Mouse (Mus musculus) olfactory bulb, adult 2 months (tissue): Measurements from ENCODE around the gene Hsp90ab1. TPM values are rescaled to one million over a fixed set of nuclear protein-coding genes. Genes with fewer than 3 reads are reported as not detected.

Experiments used
- H3K27ac ChIP-seq: fragments of 200-500 bp; 2 replicates; pipeline ENCODE4 v1.5.1; 2012; ENCODE audit warnings: low read depth, low read length; ENCODE audit not compliant: insufficient read depth
- H3K4me1 ChIP-seq: fragments of 200-500 bp; 2 replicates; pipeline ENCODE4 v1.6.1; 2012; ENCODE audit warnings: low read length; ENCODE audit not compliant: control insufficient read depth, insufficient read depth
- H3K4me3 ChIP-seq: fragments of 200-500 bp; 2 replicates; pipeline ENCODE4 v1.5.1; 2012; ENCODE audit warnings: mild to moderate bottlenecking, low read depth, low read length, moderate library complexity; ENCODE audit not compliant: insufficient read depth
- CTCF ChIP-seq: fragments of 200-500 bp; IDR thresholded peaks from 2 replicates; pipeline ENCODE4 v1.5.1; 2012; ENCODE audit warnings: low read depth, mild to moderate bottlenecking, low read length, moderate library complexity; ENCODE audit not compliant: insufficient read depth
- POLR2A ChIP-seq: fragments of 200-500 bp; IDR thresholded peaks from 2 replicates; pipeline ENCODE4 v1.6.1; 2012; ENCODE audit warnings: mild to moderate bottlenecking, low read depth, low read length, moderate library complexity; ENCODE audit not compliant: insufficient read depth
- WGBS: fragments of 180-500 bp; shearing (Covaris S2); methylation state at CpG from one replicate; pipeline ENCODE4 v1.1.7; 2018; 5-methylcytosine and 5-hydroxymethylcytosine counted together
- polyA plus RNA-seq: library from polyadenylated mRNA; stranded (reverse); fragments of >200 nt; gene quantifications from 2 replicates; pipeline ENCODE4 v1.2.4, GENCODE M21; 2012; ENCODE audit warnings: low replicate concordance; ENCODE audit not compliant: missing spikeins, insufficient read depth, insufficient read length

Hsp90ab1 gene
- polyA plus RNA-seq, 1 experiment: 1,562 TPM

DNA sequence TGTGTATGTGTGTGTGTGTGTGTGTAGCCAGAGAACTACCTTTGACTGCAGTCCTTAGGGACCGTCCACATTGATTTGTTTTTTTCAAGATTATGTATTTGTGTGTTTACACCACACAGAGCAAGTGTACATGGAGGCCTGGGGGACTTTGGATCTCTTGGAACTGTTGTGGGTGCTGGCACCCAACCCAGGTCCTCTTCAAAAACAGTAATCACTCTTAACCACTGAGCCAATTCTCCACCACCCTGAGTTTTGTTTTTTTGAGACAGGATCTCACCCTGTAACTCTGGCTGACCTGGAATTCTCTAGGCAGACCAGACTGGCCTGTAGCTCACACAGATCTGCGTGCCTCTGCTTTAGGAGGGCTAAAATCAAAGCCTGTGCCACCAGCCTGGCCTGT, 25.3 kb upstream of the Hsp90ab1 start:
- TF ChIP-seq POLR2A (no peak), CTCF (no peak)
- H3K27ac ChIP-seq: no peak overlapping the region
- H3K4me1 ChIP-seq: peaks cover 35% of the 10 kb centered on the region
- H3K4me3 ChIP-seq: no peak overlapping the region
- WGBS: 95% methylated on average over 2 of the region's 2 CpGs

DNA sequence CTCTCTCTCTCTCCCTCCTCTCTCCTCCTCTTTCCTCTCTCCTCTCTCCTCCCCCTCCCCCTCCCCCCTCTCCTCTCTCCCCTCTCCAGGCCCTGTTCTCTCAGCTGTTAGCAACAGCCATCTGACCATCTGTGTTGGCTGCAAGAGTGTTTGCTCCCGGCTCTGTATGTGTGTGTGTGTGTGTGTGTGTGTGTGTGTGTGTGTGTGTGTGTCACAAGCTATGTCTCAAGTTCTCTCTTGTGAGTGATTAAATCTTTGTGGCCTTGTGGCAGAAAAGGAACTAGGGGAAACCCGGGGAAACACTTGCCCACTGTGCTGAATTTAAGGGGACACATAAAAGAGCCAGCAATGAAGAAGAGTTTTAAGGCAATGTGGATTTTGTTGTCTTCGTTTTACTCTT, 24.7 kb upstream of the Hsp90ab1 start:
- TF ChIP-seq CTCF (no peak), POLR2A (no peak)
- peaks cover 39% of the 10 kb centered on the region for H3K4me1 ChIP-seq
- WGBS: 53% methylated on average over 3 of the region's 3 CpGs
- no peak overlapping the region for H3K4me3 ChIP-seq
- no peak overlapping the region for H3K27ac ChIP-seq

DNA sequence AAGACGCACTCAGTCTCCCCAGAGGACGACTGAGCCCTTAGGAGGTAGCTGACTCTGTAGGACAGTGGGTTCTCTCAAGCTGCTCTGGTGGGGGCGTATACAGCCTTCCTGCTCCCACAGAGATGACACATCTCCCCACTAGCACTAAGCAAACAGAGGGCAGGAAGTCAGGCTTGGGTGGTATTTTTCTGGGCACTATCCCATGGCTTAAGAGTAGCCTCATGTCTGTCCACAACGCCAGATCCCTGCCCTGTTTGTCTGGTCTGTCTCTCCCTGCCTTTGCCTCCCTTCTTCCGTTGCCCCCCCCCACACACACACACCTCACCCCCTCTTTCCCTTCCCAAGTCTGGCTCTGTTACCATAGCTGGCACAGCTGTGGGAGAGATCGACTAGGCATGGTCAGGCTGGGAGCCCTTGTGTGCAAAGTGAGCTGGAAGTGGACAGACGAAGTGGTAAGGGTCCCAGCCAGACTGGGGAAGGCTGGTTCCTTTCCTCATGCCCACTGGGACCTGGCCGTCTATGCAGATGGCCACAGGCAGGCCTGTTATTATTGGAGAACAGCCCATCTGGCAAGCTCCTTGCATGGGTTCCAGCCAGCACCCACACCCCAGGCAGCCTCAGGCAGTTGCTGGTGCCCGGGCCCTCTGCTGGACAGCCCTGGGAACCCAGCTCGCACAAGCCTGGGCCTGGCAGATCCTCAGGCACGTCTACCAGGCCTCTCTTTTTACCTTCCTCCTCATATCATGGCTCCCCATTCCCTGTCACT, 23.7 kb upstream of the Hsp90ab1 start:
- Histone ChIP-seq H3K4me3 (no peak overlapping the region), H3K4me1 (peaks cover 48% of the 10 kb centered on the region), H3K27ac (no peak overlapping the region)
- 31% methylated on average over 11 of the region's 11 CpGs for WGBS
- TF ChIP-seq CTCF: peak; percentile 5; the same call in 1 of the 2 replicates
- no peak for TF ChIP-seq POLR2A

DNA sequence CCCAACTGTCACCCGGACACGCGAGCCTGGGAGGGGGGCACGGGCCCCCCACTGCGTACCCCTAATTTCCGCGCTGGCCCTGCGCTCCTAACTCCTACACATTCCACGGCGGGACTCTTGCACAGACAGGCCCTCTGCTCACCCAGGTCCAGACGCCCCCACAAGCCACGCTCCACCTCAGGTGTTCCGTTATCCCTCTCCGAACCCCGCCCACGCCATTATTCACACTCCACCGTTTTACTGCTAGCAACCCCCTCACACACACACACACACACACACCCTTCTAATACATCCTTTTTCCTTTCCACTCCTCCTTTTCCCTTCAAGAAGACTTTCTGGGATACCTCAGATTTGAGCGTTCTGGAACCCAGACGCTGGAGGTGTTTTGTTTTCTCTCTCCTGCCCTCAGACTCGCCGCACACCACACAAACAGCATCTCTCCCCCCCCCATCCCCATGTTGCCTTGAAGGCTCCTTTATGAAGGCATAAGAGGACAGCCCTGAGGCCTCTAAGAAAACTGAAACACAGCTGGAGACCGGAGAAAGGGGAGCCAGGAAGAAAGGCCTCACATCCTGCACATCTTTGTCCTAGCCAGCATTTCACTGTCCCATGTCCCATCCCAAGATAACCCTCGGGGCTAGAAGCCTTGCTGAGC, 22.8 kb upstream of the Hsp90ab1 start:
- 13% methylated on average over 23 of the region's 23 CpGs for WGBS
- H3K27ac ChIP-seq: no peak overlapping the region
- TF ChIP-seq POLR2A (no peak), CTCF (no peak)
- H3K4me1 ChIP-seq: peaks cover 57% of the 10 kb centered on the region
- peak overlapping the region; percentile 55 for H3K4me3 ChIP-seq

DNA sequence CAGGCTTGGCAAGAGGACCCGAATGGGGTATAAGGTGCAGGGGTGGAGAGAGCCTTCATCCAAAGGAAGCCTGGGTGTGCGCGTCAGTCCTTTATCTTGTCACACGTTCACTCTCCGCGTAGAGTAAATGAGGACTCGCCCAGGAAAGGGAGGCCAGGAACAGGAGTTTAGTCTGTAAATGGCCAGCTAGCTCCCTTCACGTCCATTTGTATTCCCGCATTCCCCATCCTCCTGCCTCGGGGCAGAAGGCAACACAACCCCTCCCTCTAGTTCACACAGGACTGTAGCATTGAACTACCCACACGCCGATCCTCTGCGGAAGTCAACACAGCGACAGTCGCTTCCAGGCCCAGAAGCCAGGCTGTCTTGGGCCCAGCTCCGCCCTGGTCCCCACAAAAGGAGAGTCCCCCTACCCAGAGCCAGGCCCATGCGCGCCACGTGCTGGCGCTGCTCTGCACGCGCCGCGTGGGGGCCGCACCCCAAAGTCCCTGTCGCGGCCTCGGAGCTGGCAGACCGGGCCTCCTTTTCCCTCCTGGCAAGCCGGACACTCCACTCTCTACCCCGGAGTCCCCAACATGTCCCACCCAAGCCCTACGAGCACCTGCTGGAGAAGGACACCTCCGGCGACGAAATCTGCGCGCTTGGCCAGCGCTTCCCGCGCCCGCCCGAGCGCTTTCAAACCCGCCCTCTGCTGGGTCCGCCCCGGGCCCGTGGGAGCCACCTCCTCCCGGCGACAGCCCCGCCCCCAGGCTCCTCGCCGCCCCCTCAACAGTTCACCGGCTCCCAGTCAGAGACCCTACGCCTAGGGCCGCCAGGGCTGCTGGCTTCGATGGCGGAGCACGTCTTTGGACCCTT, 22.0 kb upstream of the Hsp90ab1 start:
- TF ChIP-seq POLR2A (peak; percentile 29; the same call in 1 of the 2 replicates), CTCF (no peak)
- 5% methylated on average over 58 of the region's 58 CpGs for WGBS
- no peak overlapping the region; the same call in 1 of the 2 replicates for H3K27ac ChIP-seq
- peaks cover 57% of the 10 kb centered on the region for H3K4me1 ChIP-seq
- peak overlapping the region; percentile 55 for H3K4me3 ChIP-seq

DNA sequence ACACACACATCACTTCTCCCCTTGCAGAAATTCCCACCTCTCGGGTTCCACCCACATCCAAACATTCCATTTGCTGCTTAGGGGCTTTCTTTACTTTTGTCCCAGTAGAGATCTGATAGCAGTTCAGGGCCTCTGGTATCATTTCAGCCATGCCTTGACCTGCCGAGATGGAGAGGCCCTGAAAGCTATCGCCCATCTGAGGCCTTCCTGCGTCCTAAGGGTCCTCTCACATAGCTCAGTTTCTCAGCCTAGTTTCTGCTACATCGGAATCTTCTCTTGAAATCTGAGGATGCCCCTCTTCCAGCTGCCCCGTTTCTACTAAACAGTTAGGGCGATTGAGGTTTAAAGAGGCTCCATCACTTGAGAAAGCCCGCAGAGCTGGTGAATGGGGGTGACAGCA, 21.1 kb upstream of the Hsp90ab1 start:
- H3K27ac ChIP-seq: no peak overlapping the region
- no peak for TF ChIP-seq POLR2A
- no peak for TF ChIP-seq CTCF
- H3K4me1 ChIP-seq: peaks cover 53% of the 10 kb centered on the region
- 79% methylated on average over 8 of the region's 8 CpGs for WGBS
- H3K4me3 ChIP-seq: no peak overlapping the region

DNA sequence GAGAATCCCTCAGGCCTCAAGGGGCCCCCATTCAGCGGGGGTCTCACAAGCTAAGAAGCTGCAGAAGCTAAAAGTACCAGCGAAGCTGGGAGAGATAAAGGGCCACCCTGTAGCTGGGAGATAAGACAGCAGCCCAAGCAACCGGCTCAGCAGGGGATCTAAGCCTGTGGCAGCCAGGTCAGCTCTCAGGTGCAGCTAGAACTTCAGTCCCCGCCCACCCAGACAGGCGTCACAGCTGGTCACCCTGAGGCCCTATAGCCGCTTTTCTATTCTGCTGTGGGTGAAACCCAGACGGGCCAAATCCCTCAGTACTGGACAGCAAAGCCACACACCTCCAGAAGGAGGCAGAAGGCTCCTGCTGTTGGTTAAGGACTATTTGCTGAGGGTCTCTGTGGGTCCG, 20.4 kb upstream of the Hsp90ab1 start:
- no peak overlapping the region for H3K4me3 ChIP-seq
- H3K4me1 ChIP-seq: peaks cover 52% of the 10 kb centered on the region

DNA sequence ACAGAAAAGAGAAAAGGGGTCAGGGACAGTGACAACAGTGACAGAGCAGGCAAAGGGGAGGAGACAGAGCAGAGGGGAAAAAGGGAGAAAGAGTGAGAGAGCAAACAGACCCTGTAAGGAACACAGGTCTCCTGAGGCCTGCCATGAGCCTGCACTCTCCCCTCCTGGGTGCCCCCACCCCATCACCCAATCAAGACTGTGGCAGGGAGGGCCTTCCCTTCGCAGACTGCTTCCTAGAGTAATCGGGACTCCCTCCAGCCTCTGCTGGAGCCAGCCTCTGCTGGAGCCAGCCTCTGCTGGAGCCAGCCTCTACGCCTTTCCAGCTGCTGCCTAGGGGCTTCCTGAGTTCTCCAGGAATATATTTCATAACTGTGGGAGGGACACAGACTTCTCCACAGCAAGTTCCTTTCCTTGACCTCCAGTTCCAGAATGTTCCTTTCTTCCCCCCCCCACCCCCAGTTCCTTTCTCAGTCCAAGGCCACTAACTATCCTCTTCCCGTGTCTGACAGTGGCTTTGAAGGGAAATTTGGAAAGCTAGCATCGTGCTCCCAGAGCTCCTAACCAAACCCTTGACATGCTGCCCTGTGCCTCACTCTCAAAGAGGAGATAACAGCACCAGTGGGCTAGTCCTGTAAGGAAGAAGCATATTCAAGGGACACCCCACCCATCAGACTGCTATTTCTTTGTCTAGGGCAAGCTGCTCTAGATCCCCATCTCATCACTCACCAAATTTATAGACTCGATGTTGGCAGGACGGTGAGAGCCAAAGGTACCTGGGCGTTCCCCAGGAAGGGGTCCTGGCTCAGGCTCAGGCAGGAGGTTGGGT, 19.7 kb upstream of the Hsp90ab1 start:
- TF ChIP-seq POLR2A (no peak), CTCF (no peak)
- 59% methylated on average over 8 of the region's 8 CpGs for WGBS
- peak overlapping the region; percentile 21; the same call in 1 of the 2 replicates for H3K27ac ChIP-seq
- H3K4me3 ChIP-seq: 0 out of 2 replicates have a peak overlapping the region, but pooled peaks have one; percentile 1
- H3K4me1 ChIP-seq: peaks cover 52% of the 10 kb centered on the region

More for the DNA sequence above, 20.4 kb upstream of the Hsp90ab1 start:
- no peak for TF ChIP-seq POLR2A
- no peak for TF ChIP-seq CTCF
- no peak overlapping the region for H3K27ac ChIP-seq
- 71% methylated on average over 8 of the region's 8 CpGs for WGBS
